Mouse (Mus musculus) lung, postnatal 0 days (tissue): ENCODE measurements around the gene Eif3g.

Source experiments
- CTCF ChIP-seq: IDR thresholded peaks from 2 replicates; pipeline ENCODE4 v1.5.1; 2016; ENCODE audit warnings: antibody characterized with exemption, mild to moderate bottlenecking
- EP300 ChIP-seq: IDR thresholded peaks from 2 replicates; pipeline ENCODE4 v1.6.1; 2016; ENCODE audit warnings: antibody characterized with exemption, mild to moderate bottlenecking, control low read depth

DNA sequence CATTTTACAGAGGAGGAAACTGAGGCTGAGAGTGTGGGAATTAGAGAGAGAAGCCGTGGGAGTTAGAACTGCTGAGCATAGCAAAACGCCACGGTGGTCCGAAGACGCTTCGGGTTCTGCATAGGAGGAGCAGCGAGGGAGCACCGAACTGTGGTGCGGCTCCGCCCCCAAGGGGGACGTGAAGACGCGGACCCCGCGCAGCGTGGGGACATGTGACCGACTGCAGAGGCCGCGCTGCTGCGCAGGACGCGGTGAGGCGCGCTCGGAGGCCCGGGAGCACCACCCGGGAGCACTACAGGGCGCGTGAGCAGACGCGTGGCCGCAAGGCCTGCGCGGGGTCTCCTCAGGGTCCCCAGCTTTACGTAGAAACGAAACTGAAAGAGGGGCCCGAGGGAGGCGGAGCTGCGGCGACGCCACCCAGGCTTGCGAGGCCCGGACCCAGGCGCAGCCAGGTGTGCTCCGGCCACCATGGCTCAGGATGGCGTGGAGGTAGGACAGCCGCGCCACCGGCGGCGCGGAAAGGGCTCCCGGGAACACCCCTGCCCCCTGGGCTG, 29.9 kb downstream of the Eif3g start, which contains the start of gene A230050P20Rik:
- TF ChIP-seq CTCF: no peak
- no peak for TF ChIP-seq EP300
